In genomic region chr11:97438868-97439267, GRCm38 (mm10) we compare ENCODE assay signal across 7 mouse cellular contexts. TPM values are rescaled to one million over a fixed set of nuclear protein-coding genes. Genes with fewer than 3 reads are reported as not detected.
DNase-seq lines count a peak whose midpoint lies in the region; ATAC-seq and TF ChIP-seq lines count a peak whose summit lies in the region.

No protein-coding gene starts in this region.

- H3K9me3 ChIP-seq in E14TG2a.4 (ENCODE audit: low read length) (no peaks in the 10 kb centered on the region), G1E (replicated peaks) (no peaks in the 10 kb centered on the region)
- H3K9me3 ChIP-seq in hindbrain, embryonic 14.5 days (ENCODE audit: control insufficient read depth, low read length): no peaks in the 10 kb centered on the region

- H3K4me1 ChIP-seq in E14TG2a.4 (replicated peaks; ENCODE audit: low read depth, low read length) (peaks cover 94% of the 10 kb centered on the region), G1E (ENCODE audit: insufficient read depth, low read depth, low read length) (peaks cover 89% of the 10 kb centered on the region)
- peaks cover 25% of the 10 kb centered on the region for H3K4me1 ChIP-seq in hindbrain, embryonic 14.5 days (replicated peaks; ENCODE audit: control insufficient read depth, insufficient read depth, low read length)
- H3K4me1 ChIP-seq in liver, adult 2 months (ENCODE audit: control insufficient read depth, insufficient read depth, low read length): peaks cover 21% of the 10 kb centered on the region

- WGBS in hindbrain, embryonic 14.5 days: 55% methylated on average over 8 of the region's 9 CpGs
- WGBS in liver, adult 2 months: 75% methylated on average over 9 of the region's 9 CpGs

- no peak for DNase-seq in G1E (ENCODE audit: low spot score)
- no peak for DNase-seq in hindbrain, embryonic 14.5 days (ENCODE audit: low spot score)
- no peak for DNase-seq in liver, adult 2 months (ENCODE audit: extremely low read depth, low read depth, low spot score)
- DNase-seq in spleen, adult 18-20 months: no peak
- no peak for DNase-seq in cerebellum, adult 9-10 months

- H3K4me3 ChIP-seq in E14TG2a.4 (replicated peaks; ENCODE audit: low read length): peak overlapping the region; percentile 72
- peak overlapping the region; percentile 7; the same call in 1 of the 2 replicates for H3K4me3 ChIP-seq in G1E (ENCODE audit: low read depth, low read length)
- H3K4me3 ChIP-seq in hindbrain, embryonic 14.5 days (replicated peaks; ENCODE audit: low read length): no peak overlapping the region
- H3K4me3 ChIP-seq in liver, adult 2 months (ENCODE audit: insufficient read depth, low read depth, low read length): no peak overlapping the region

- peaks cover 5% of the 10 kb centered on the region; the same call in 1 of the 2 replicates for H3K79me2 ChIP-seq in liver, adult 2 months (ENCODE audit: control insufficient read depth, insufficient read depth, low read length)

- TF ChIP-seq CTCF in E14TG2a.4 (conservative IDR thresholded peaks at IDR 0.05; ENCODE audit: low read length) (no peak), G1E (IDR thresholded peaks at IDR 0.05; ENCODE audit: low read depth, low read length) (no peak)
- TF ChIP-seq CTCF in liver, adult 2 months (IDR thresholded peaks at IDR 0.05; ENCODE audit: low read depth, low read length): no peak

- TF ChIP-seq POLR2A in liver, adult 2 months (IDR thresholded peaks at IDR 0.05; ENCODE audit: extremely low read depth, insufficient read depth, low read length): no peak

- peak overlapping the region; percentile 47 for H3K27ac ChIP-seq in hindbrain, embryonic 14.5 days
- peak overlapping the region; percentile 82 for H3K27ac ChIP-seq in liver, adult 2 months (replicated peaks; ENCODE audit: insufficient read depth, low read depth, low read length)

- H3K36me3 ChIP-seq in E14TG2a.4 (ENCODE audit: insufficient read depth, low read length): peaks cover 15% of the 10 kb centered on the region
- H3K36me3 ChIP-seq in G1E (replicated peaks): peaks cover 28% of the 10 kb centered on the region
- no peaks in the 10 kb centered on the region for H3K36me3 ChIP-seq in hindbrain, embryonic 14.5 days (replicated peaks; ENCODE audit: control insufficient read depth, insufficient read depth)
- no peaks in the 10 kb centered on the region for H3K36me3 ChIP-seq in liver, adult 2 months (ENCODE audit: control insufficient read depth, insufficient read depth, low read length)

- no peak overlapping the region for H3K9ac ChIP-seq in hindbrain, embryonic 14.5 days
- no peak overlapping the region for H3K9ac ChIP-seq in liver, adult 2 months (ENCODE audit: low read depth, low read length)

- no peak for ATAC-seq in G1E (ENCODE audit: extremely low read depth, insufficient number of reproducible peaks, low FRiP score, poor library complexity, severe bottlenecking)
- ATAC-seq in hindbrain, embryonic 14.5 days (ENCODE audit: low FRiP score): no peak
- ATAC-seq in cerebellum, adult (ENCODE audit: insufficient number of reproducible peaks, low FRiP score, low TSS enrichment): no peak

- H3K27me3 ChIP-seq in E14TG2a.4 (ENCODE audit: insufficient read depth, low read length) (peaks cover 23% of the 10 kb centered on the region), G1E (ENCODE audit: insufficient read depth, low read length) (peaks cover 21% of the 10 kb centered on the region)
- H3K27me3 ChIP-seq in hindbrain, embryonic 14.5 days (ENCODE audit: control insufficient read depth, insufficient read depth, low read length): peaks cover 37% of the 10 kb centered on the region
- H3K27me3 ChIP-seq in liver, adult 2 months (ENCODE audit: control insufficient read depth, insufficient read depth, low read length): no peaks in the 10 kb centered on the region

- no peak overlapping the region for H3K4me2 ChIP-seq in hindbrain, embryonic 14.5 days (replicated peaks)

RNA-seq across cellular contexts. Expression of gene Arhgap23, which starts 23.5 kb away (rescaled TPM):
- total RNA-seq in G1E (2014; fragmentation: Nextera tagmentation) (8.5 and 17.9 TPM in 2 replicates), G1E (2017) (2.4 and 4.4 TPM in 2 replicates)
- polyA plus RNA-seq in G1E (2012): 18.6 and 21.9 TPM in 2 replicates
- 8.5 and 10.0 TPM in 2 replicates for polyA plus RNA-seq in hindbrain, embryonic 14.5 days (2014; fragmentation: Nextera tagmentation; extraction: Ambion mirVana)
- 2.8 and 4.5 TPM in 2 replicates for total RNA-seq in liver, adult 2 months (2014; rRNA removed)
- 11.3 and 13.6 TPM in 2 replicates for polyA plus RNA-seq in liver, adult 2 months (2012; rRNA removed)

Comparison
In these comparisons a context has a peak if more than half of its experiments do, and no peak if none do; other contexts are left out.
1. H3K4me3 ChIP-seq: peak in E14TG2a.4 (single experiment) and G1E (single experiment); none in hindbrain, embryonic 14.5 days (single experiment) and liver, adult 2 months (single experiment).